Mouse (Mus musculus) forebrain, embryonic 14.5 days (tissue): Measurements from ENCODE around the gene Acad12. TPM values are rescaled to one million over a fixed set of nuclear protein-coding genes. Genes with fewer than 3 reads are reported as not detected.

Experiments used
- ATAC-seq: fragments of 200-750 bp; cut with Nextera tagmentation; 2 replicates; pipeline ENCODE4 v1.8.0; 2017; ENCODE audit warnings: mild to moderate bottlenecking, moderate library complexity
- DNase-seq: peaks from one replicate; pipeline ENCODE4 v3.0.0-alpha.2; 2015; ENCODE audit warnings: low spot score
- H3K27ac ChIP-seq: fragments of 300-500 bp; sonication (generic); 2 replicates; pipeline ENCODE4 v1.5.1; 2014; ENCODE audit warnings: low read depth, mild to moderate bottlenecking, control low read depth, low read length, moderate library complexity
- H3K27me3 ChIP-seq: fragments of 300-500 bp; sonication (generic); replicated peaks from 2 replicates; pipeline ENCODE4 v1.6.1; 2014; ENCODE audit warnings: low read length, control low read depth, mixed read lengths; ENCODE audit not compliant: control insufficient read depth, insufficient read depth
- H3K36me3 ChIP-seq: fragments of 300-500 bp; sonication (generic); 2 replicates; pipeline ENCODE4 v1.6.1; 2014; ENCODE audit warnings: low read length, control low read depth; ENCODE audit not compliant: control insufficient read depth, insufficient read depth
- H3K4me1 ChIP-seq: fragments of 300-500 bp; sonication (generic); 2 replicates; pipeline ENCODE4 v1.6.1; 2014; ENCODE audit warnings: antibody characterized with exemption, low read length, control low read depth; ENCODE audit not compliant: control insufficient read depth, insufficient read depth
- H3K4me2 ChIP-seq: fragments of 300-500 bp; sonication (generic); 2 replicates; pipeline ENCODE4 v1.6.1; 2014; ENCODE audit warnings: mild to moderate bottlenecking, control low read depth, low read length
- H3K4me3 ChIP-seq: fragments of 300-500 bp; sonication (generic); 2 replicates; pipeline ENCODE4 v1.5.1; 2014; ENCODE audit warnings: low read depth, low read length, control low read depth
- H3K9ac ChIP-seq: fragments of 300-500 bp; sonication (generic); 2 replicates; pipeline ENCODE4 v1.6.1; 2014; ENCODE audit warnings: mild to moderate bottlenecking, low read length, control low read depth, moderate library complexity
- H3K9me3 ChIP-seq: fragments of 300-500 bp; sonication (generic); replicated peaks from 2 replicates; pipeline ENCODE4 v1.6.1; 2016; ENCODE audit warnings: low read length, control low read depth, mixed read lengths; ENCODE audit not compliant: control insufficient read depth
- WGBS: fragments of 180-500 bp; shearing (Covaris S2); extraction: QIAGEN DNeasy Blood & Tissue Kit; methylation state at CpG from one replicate; pipeline ENCODE4 v1.1.7; 2014; 5-methylcytosine and 5-hydroxymethylcytosine counted together
- polyA plus RNA-seq: library from polyadenylated mRNA; unstranded; fragments of >200 nt; fragmentation: Nextera tagmentation; extraction: Ambion mirVana; gene quantifications from 2 replicates; pipeline ENCODE4 v1.2.1, GENCODE M21; 2014

Acad12 gene
- polyA plus RNA-seq, 1 experiment from 2014 or later = 1.2 TPM

DNA sequence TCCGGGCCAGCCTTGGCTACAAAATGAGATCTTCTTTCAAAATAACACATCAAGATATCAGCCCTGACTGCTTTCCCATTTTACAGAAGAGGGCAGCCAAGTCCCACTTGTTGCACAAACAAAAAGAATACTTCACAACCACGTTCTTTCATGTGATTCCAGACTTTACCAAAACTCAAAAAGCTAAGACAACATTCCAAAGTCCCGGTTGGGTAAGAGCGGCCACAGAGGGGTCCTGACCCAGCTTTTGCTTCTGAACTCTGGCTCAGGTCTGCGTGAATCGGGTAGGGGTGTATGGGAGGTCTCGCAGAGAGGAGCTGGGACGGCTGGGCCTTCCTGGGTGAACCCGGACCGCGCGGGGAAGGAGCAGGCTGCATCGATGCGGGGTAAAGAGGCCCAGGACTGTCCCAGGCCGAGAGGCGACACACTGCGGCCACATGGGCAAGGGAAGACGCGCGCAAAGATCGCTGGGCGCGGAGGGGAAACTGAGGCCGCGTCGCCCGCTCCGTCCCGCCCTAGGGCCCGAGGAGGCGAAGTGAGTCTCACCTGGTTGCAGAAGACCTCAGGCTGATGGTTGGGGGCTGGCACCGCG lies 25.8 kb downstream of the Acad12 start:
- Histone ChIP-seq H3K9ac (peak overlapping the region; percentile 74), H3K4me3 (peak overlapping the region; percentile 70), H3K4me2 (peak overlapping the region; percentile 93), H3K36me3 (no peaks in the 10 kb centered on the region), H3K27ac (no peak overlapping the region), H3K27me3 (no peaks in the 10 kb centered on the region), H3K4me1 (peaks cover 8% of the 10 kb centered on the region), H3K9me3 (no peaks in the 10 kb centered on the region)
- DNase-seq (no peak), ATAC-seq (peak; percentile 54)
- WGBS = 4% methylated on average over 30 of the region's 33 CpGs

DNA sequence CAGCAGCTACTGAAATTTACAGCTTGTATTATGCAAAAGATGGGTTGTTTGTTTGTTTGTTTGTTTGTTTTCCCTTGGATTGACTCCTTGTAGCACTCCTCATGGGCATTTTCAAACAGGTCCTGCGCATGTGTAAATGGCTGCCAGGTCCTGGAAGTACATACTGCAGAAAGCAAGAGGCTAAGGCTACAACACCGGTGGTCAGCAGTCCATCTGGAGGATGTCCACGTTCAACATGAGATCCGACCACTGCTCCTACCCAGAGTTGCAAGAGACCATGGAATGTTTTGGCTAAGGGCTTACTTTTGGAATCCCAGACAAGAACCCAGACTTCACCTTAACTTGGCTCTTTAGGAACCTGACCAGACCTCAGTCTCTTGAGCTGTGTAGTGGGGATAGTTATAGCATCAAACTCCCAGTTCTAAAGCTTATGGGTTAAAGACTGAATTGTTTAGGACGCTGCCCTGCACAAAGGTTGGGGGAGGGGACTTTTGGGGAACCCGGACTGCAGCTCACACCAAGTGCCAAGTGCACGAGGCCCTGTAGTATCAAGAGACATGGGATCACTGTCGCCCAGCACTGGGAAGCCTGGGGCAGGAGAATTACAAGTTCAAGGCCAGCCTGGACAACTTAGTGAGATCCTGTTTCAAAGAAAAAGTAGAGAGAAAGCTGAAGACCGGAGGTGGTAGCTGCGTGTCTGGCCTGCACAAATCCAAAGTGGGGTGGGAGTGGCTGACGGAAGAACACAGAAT lies 26.5 kb downstream of the Acad12 start:
- Histone ChIP-seq H3K9ac (no peak overlapping the region; the same call in 1 of the 2 replicates), H3K4me1 (peaks cover 8% of the 10 kb centered on the region), H3K27me3 (no peaks in the 10 kb centered on the region), H3K4me3 (peak overlapping the region; percentile 70; the same call in 1 of the 2 replicates), H3K27ac (no peak overlapping the region), H3K36me3 (no peaks in the 10 kb centered on the region), H3K4me2 (peak overlapping the region; percentile 93), H3K9me3 (no peaks in the 10 kb centered on the region)
- no peak for DNase-seq
- WGBS = 61% methylated on average over 11 of the region's 11 CpGs
- ATAC-seq = no peak

DNA sequence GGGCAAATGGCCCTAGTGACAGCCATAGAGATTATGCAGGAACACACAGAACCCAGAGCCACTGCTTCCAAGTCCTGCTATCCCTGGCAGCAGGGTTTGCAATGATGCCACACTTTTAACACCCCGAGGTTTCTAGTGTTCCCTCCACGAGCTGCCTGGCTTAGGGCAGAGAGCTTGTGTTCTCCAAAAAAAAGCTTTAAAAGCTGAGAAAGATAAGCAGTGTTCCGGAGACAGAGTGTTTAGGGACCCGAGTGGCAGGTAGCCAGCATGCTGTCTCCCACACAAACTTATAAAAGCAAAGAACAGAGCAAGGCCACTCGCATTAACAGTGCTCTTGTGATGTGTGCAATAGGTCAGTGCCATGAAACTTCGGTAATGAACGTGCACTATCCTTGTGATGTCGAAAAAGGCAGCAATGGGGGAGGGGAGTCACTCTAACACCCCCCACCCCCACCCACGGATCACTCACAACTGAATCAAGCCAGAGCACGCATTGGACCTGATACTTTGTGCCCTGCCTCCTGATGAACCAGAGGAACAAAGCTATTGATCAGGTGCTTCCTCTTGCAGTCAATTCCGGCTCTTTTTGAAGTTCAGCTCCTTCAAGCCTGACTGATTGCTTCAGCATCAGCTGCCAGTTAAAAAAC lies 27.2 kb downstream of the Acad12 start:
- no peaks in the 10 kb centered on the region for H3K9me3 ChIP-seq
- ATAC-seq (no peak), DNase-seq (no peak)
- no peak overlapping the region for H3K9ac ChIP-seq
- H3K4me2 ChIP-seq = no peak overlapping the region
- peaks cover 8% of the 10 kb centered on the region for H3K4me1 ChIP-seq
- no peak overlapping the region for H3K27ac ChIP-seq
- 80% methylated on average over 11 of the region's 11 CpGs for WGBS
- no peaks in the 10 kb centered on the region for H3K36me3 ChIP-seq
- H3K4me3 ChIP-seq = no peak overlapping the region
- no peaks in the 10 kb centered on the region for H3K27me3 ChIP-seq

DNA sequence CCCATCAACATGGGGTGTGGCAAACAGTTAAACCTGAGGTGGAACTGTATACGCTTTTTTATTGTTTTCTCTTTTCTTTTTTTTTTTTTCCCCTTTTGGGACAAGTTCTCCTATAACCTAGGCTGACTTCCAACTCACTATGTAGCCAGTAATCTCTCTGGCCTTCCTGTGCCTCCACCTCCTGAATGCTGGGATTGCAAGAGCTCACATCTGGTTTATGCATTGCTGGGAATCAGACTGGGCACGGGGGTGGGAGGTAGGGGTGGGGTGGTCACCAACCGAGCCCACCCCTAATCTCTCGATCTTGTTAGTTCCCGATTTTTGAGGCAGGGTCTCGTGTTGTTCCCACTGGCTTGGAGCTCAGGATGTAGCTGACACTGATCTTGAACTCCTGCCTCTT lies 28.8 kb downstream of the Acad12 start:
- H3K36me3 ChIP-seq = no peaks in the 10 kb centered on the region
- H3K27ac ChIP-seq = no peak overlapping the region
- no peak for ATAC-seq
- no peak for DNase-seq
- WGBS = 88% methylated on average over 6 of the region's 6 CpGs
- no peak overlapping the region for H3K4me3 ChIP-seq
- H3K4me2 ChIP-seq = no peak overlapping the region
- H3K27me3 ChIP-seq = no peaks in the 10 kb centered on the region
- peaks cover 8% of the 10 kb centered on the region for H3K4me1 ChIP-seq
- no peak overlapping the region for H3K9ac ChIP-seq
- H3K9me3 ChIP-seq = no peaks in the 10 kb centered on the region

DNA sequence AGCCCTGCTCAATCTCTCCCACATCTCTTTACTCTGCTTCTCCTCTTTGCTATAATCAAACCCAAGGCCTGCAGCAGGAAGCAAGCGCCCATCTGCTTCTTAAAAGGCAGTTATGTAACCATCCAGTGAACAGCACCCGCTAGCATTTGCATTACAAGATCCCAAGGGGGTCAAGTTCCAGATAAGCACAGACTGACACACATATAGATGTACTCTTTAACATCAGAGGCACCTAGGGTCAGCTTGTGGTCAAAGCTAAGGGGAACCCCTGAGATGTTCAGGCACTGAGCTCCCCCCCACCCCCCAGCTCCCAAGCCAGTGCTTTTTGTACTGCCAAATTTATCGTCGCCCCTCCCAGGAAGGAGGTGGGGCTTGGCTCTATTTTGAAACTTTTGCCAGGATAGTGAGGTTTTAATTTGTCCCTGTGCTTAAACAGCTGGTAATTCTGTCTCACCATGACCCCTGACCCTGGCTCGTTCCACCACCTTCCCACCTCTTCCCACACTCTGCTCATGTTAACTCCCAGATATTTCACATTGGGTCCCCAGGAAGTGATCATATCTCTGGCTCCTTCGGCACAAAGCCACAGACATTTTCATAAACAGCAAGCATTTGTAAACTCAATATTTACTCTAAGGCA lies 32.2 kb downstream of the Acad12 start:
- Histone ChIP-seq H3K27me3 (no peaks in the 10 kb centered on the region), H3K36me3 (no peaks in the 10 kb centered on the region), H3K27ac (no peak overlapping the region), H3K4me1 (no peaks in the 10 kb centered on the region), H3K4me3 (no peak overlapping the region), H3K4me2 (no peak overlapping the region), H3K9ac (no peak overlapping the region), H3K9me3 (no peaks in the 10 kb centered on the region)
- 84% methylated on average over 6 of the region's 6 CpGs for WGBS
- ATAC-seq = no peak
- no peak for DNase-seq

DNA sequence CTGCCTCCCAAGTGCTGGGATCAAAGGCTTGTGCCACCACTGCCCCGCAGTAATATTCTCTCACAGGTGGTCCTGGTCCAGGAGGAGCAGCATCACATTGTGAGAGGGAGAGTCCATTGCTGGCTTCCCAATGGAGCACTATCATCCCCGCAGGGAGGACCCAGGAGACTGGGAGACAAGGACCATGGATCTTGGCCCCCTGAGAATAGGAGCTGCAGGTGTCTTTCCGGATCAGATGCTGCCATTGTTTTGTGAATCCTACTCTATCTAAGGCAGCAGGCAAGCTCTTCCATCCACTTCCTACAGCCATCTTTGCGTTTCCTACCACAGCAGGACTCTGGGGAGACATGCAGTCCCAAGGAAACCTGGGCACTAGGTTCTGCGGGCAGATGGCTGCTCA lies 33.0 kb downstream of the Acad12 start:
- H3K4me2 ChIP-seq = no peak overlapping the region
- H3K9me3 ChIP-seq = no peaks in the 10 kb centered on the region
- no peak overlapping the region for H3K4me3 ChIP-seq
- no peaks in the 10 kb centered on the region for H3K36me3 ChIP-seq
- DNase-seq = no peak
- no peak overlapping the region for H3K27ac ChIP-seq
- H3K9ac ChIP-seq = no peak overlapping the region
- no peaks in the 10 kb centered on the region for H3K27me3 ChIP-seq
- no peaks in the 10 kb centered on the region for H3K4me1 ChIP-seq
- ATAC-seq = no peak
- 85% methylated on average over 5 of the region's 5 CpGs for WGBS

DNA sequence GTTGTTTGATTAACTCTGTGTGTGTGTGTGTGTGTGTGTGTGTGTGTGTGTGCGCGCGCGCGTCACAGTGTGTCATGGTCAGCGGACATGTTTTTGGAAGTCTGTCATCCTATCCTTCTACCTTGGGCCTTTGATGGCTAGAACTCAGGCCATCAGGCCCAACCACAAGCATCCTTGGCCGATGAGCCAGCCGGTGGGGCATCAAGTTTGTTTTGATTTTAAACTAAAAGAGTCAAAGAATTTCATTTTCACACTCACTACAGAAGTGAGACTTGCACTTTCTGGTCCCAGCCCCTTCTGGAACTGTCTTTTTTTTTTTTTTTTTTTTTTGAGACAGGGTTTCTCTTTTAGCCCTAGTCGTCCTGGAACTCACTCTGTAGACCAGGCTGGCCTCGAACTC lies 33.7 kb downstream of the Acad12 start:
- Histone ChIP-seq H3K27me3 (no peaks in the 10 kb centered on the region), H3K4me3 (no peak overlapping the region), H3K27ac (no peak overlapping the region), H3K9me3 (no peaks in the 10 kb centered on the region), H3K4me1 (no peaks in the 10 kb centered on the region), H3K9ac (no peak overlapping the region), H3K36me3 (no peaks in the 10 kb centered on the region), H3K4me2 (no peak overlapping the region)
- 96% methylated on average over 10 of the region's 10 CpGs for WGBS
- DNase-seq = no peak
- no peak for ATAC-seq

DNA sequence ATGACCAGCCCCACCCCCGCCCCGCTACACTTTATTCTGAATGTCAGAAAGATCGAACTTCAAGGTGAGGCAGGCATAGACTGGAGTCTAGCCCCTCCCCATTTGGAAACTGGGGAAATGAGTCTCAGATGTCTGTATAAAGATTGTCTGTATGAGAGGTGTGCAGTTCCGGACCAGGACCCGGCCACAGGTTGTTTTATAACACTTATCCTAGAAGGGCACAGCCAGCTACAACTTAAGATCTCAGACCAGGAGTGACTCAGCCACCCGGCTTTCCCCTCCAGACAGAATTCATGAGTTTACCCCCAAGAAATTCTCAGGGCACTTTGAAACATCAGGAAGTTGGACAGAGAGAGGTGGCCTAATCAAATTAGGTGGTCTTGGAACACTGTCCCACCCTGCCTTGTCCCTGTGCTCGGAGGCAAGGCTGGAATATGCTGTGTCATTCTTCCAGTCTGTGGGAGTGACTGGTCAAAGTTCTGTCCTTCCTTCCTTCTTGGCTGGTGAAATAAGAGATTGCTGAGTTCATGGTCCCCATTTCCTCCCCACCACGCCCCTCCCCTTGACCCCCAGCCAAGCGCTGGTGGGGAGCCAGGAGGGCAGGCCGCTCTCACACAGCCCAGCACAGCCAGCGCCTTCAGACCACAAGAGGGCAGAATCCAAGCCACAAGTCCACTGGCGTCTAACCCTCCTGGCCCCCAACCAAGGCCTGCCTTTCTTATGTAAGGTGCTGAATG lies 34.8 kb downstream of the Acad12 start:
- H3K4me2 ChIP-seq = no peak overlapping the region
- peaks cover 10% of the 10 kb centered on the region for H3K36me3 ChIP-seq
- DNase-seq = peak; percentile 25

More for the DNA sequence above, 34.8 kb downstream of the Acad12 start:
- no peaks in the 10 kb centered on the region for H3K27me3 ChIP-seq
- 60% methylated on average over 12 of the region's 12 CpGs for WGBS
- no peak overlapping the region for H3K27ac ChIP-seq
- H3K4me1 ChIP-seq = no peaks in the 10 kb centered on the region
- no peak for ATAC-seq
- no peaks in the 10 kb centered on the region for H3K9me3 ChIP-seq
- H3K4me3 ChIP-seq = no peak overlapping the region
- no peak overlapping the region for H3K9ac ChIP-seq
